Mouse (Mus musculus): Measurements from ENCODE around the gene 2510002D24Rik. TPM values are rescaled to one million over a fixed set of nuclear protein-coding genes. Genes with fewer than 3 reads are reported as not detected.
A peak's percentile ranks its signal among the peaks of the same experiment; 100 is the strongest.
"Not testable (repeated sequence)": the region's sequence is repeated elsewhere in the genome, so short reads cannot be mapped to it uniquely, and the experiment has no call there.

Gene 2510002D24Rik
- polyA plus RNA-seq, 1 experiment from 2014 or later = 40.0 TPM

DNA sequence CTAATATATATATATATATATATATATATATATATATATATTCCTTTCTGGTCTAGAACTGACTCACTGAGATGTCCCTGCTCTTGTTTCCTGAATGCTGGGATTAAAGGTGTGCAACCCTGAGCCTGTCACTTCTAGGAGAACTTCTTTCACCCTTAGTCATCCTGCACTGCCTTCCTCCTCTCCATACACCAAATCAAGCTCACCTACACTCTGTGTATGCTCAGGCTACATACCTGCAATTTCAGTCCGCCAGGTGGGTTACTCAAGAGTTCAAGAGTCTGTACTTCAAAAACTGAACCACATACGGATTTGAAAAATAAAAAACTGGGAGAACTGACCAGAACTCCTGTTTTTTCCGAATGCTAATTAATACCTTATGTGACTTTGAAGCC, 308 bp upstream of the 2510002D24Rik start:
- Histone ChIP-seq H3K4me2 (ENCODE audit: low read depth, low read length) (peak overlapping the region; percentile 88), H3K4me1 (ENCODE audit: control insufficient read depth, insufficient read depth, low read length) (peaks cover 4% of the 10 kb centered on the region; the same call in 1 of the 2 replicates), H3K4me3 (ENCODE audit: low read length) (peak overlapping the region; percentile 95), H3K9me3 (replicated peaks; ENCODE audit: control insufficient read depth, low read length) (no peaks in the 10 kb centered on the region), H3K36me3 (ENCODE audit: control insufficient read depth, insufficient read depth) (peaks cover 27% of the 10 kb centered on the region), H3K9ac (ENCODE audit: low read length) (peak overlapping the region; percentile 97; the same call in 1 of the 2 replicates), H3K27ac (ENCODE audit: low read length) (no peak overlapping the region), H3K27me3 (ENCODE audit: control insufficient read depth, insufficient read depth, low read length) (no peaks in the 10 kb centered on the region)
- WGBS = 32% methylated on average over 3 of the region's 3 CpGs
- ATAC-seq (replicated peaks; ENCODE audit: extremely low read depth, insufficient read depth, low FRiP score) = no peak

DNA sequence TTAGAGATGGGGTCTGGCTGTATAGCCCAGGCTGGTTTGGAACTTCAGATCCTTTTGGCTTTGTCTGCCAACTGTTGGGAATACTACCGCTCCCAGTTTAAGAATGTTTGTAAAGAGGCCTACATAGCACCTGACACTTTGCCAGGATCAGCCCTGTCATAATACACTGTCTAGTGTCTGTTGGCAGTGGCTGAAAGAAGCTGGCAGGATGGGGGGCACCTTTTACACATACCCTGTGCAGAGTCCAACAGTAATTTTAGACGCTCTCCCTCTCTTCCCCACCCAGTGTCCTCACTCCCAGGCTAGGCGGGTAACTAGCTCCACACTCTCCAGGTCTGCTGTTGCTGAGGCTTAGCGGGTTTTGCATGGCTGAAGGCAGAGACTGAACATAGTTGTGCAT, 2.0 kb downstream of the 2510002D24Rik start:
- H3K9me3 ChIP-seq (replicated peaks; ENCODE audit: control insufficient read depth, low read length) = no peaks in the 10 kb centered on the region
- peaks cover 20% of the 10 kb centered on the region for H3K36me3 ChIP-seq (ENCODE audit: control insufficient read depth, insufficient read depth)
- H3K9ac ChIP-seq (ENCODE audit: low read length) = no peak overlapping the region
- no peak overlapping the region for H3K4me3 ChIP-seq (ENCODE audit: low read length)
- 87% methylated on average over 4 of the region's 4 CpGs for WGBS
- H3K4me2 ChIP-seq (ENCODE audit: low read depth, low read length) = no peak overlapping the region
- ATAC-seq (replicated peaks; ENCODE audit: extremely low read depth, insufficient read depth, low FRiP score) = no peak
- no peak overlapping the region for H3K27ac ChIP-seq (ENCODE audit: low read length)
- H3K4me1 ChIP-seq (ENCODE audit: control insufficient read depth, insufficient read depth, low read length) = peaks cover 4% of the 10 kb centered on the region; the same call in 1 of the 2 replicates
- no peaks in the 10 kb centered on the region for H3K27me3 ChIP-seq (ENCODE audit: control insufficient read depth, insufficient read depth, low read length)

DNA sequence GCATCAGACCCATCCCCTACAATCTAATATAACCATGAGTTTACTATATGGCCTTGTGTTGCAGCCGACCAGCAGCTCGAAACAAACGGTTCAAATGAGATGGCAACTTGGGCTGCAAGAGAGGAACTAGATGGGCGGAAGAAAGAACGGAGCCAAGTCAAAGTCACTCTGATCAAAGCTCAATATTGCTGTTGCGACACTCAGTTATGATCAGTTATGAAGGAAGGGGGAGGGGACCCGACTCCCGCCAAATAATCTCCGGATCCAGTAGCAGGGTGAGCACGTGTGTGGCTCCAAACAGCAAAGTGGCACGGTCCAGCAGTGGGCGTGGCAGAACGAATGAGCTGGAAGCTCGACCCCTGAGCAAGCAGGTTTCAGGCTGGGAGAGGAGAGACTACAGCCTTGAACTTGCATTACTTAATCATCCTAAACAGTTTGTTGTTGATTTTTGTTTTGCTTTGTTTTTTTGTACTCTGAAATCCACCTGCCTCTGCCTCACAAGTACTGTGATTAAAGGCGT, 10.0 kb downstream of the 2510002D24Rik start:
- WGBS = 86% methylated on average over 15 of the region's 15 CpGs
- H3K27me3 ChIP-seq (ENCODE audit: control insufficient read depth, insufficient read depth, low read length) = no peaks in the 10 kb centered on the region
- ATAC-seq (replicated peaks; ENCODE audit: extremely low read depth, insufficient read depth, low FRiP score) = no peak
- H3K4me1 ChIP-seq (ENCODE audit: control insufficient read depth, insufficient read depth, low read length) = no peaks in the 10 kb centered on the region
- no peak overlapping the region for H3K4me2 ChIP-seq (ENCODE audit: low read depth, low read length)
- peaks cover 4% of the 10 kb centered on the region; the same call in 1 of the 2 replicates for H3K9me3 ChIP-seq (replicated peaks; ENCODE audit: control insufficient read depth, low read length)
- no peak overlapping the region for H3K9ac ChIP-seq (ENCODE audit: low read length)
- no peaks in the 10 kb centered on the region for H3K36me3 ChIP-seq (ENCODE audit: control insufficient read depth, insufficient read depth)
- no peak overlapping the region for H3K4me3 ChIP-seq (ENCODE audit: low read length)
- H3K27ac ChIP-seq (ENCODE audit: low read length) = no peak overlapping the region

DNA sequence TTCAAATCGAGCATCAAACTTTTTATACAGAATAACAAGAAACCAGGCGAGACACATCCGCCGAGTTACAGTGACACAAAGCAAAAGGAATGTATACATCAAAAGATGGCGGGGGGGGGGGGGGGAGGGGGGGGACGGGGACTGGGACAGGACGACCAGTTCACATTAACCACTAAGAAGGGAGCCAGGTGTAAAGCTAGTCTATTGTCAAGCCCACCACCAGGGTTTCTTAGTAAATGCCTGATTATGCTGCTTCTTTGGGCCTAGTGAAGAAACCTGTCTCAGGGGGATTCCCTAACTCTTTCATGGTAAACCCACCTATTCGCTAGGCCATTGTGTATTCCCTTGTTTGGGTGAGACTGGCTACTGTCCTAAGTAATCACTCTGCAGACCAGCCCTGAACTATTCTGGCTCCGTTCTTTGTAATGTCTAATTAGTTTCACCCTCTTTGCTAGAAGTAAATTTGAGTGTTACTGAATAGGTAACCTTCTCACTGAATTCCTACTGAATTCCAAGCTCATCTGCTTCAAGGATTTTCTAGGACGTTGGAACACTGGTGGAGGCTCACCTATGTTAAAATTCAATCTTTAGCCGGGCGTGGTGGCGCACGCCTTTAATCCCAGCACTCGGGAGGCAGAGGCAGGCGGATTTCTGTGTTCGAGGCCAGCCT, 13.3 kb downstream of the 2510002D24Rik start:
- not testable (repeated sequence) for H3K9me3 ChIP-seq (replicated peaks; ENCODE audit: control insufficient read depth, low read length); H3K4me1 ChIP-seq (ENCODE audit: control insufficient read depth, insufficient read depth, low read length); H3K27ac ChIP-seq (ENCODE audit: low read length); H3K9ac ChIP-seq (ENCODE audit: low read length); H3K4me2 ChIP-seq (ENCODE audit: low read depth, low read length); H3K4me3 ChIP-seq (ENCODE audit: low read length); ATAC-seq (replicated peaks; ENCODE audit: extremely low read depth, insufficient read depth, low FRiP score); H3K27me3 ChIP-seq (ENCODE audit: control insufficient read depth, insufficient read depth, low read length); H3K36me3 ChIP-seq (ENCODE audit: control insufficient read depth, insufficient read depth)
- WGBS = 93% methylated on average over 15 of the region's 17 CpGs

DNA sequence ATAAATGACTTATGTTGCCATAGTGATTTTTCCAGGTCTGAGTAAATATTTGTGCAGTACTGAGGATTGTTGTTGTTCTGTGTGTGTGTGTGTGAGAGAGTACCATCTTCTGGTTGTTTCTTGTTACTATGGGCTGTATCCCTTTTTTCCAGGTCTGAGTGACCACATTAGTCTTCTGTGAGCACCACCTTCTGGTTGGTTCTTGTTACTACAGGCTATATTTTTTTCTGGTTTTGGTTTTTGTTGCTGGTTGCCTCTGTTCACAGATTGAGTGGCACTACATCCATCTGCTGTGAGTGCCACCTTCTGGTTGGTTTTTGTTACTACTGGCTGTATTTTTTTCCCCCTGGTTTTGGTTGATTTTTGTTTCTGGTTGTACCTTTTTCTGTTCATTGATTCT, 22.2 kb downstream of the 2510002D24Rik start:
- Histone ChIP-seq H3K4me3 (ENCODE audit: low read length) (no peak overlapping the region), H3K9me3 (replicated peaks; ENCODE audit: control insufficient read depth, low read length) (peaks cover 4% of the 10 kb centered on the region), H3K9ac (ENCODE audit: low read length) (no peak overlapping the region), H3K27ac (ENCODE audit: low read length) (no peak overlapping the region), H3K27me3 (ENCODE audit: control insufficient read depth, insufficient read depth, low read length) (no peaks in the 10 kb centered on the region), H3K4me2 (ENCODE audit: low read depth, low read length) (no peak overlapping the region), H3K4me1 (ENCODE audit: control insufficient read depth, insufficient read depth, low read length) (no peaks in the 10 kb centered on the region), H3K36me3 (ENCODE audit: control insufficient read depth, insufficient read depth) (no peaks in the 10 kb centered on the region)
- ATAC-seq (replicated peaks; ENCODE audit: extremely low read depth, insufficient read depth, low FRiP score) = no peak

DNA sequence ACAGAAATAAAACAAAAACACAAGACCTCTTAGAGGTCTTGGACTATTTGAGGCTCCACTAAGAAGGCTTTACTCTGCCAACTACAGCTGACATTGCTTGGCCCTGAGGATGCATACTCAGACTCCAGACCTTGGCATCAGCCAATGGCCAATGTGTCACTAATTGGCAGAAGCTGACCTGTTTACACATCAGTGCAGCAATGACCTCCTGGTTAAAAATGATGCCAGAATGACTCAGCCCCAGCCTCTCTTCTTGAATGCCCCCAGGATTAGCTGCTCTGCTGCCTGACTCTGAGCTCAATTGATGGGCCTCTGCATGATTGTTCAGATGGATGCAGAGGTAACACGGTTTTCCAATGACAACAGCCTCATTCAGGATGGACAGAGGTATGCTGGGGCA, 23.8 kb downstream of the 2510002D24Rik start:
- H3K4me2 ChIP-seq (ENCODE audit: low read depth, low read length) = no peak overlapping the region
- no peaks in the 10 kb centered on the region for H3K4me1 ChIP-seq (ENCODE audit: control insufficient read depth, insufficient read depth, low read length)
- 59% methylated on average over 1 of the region's 1 CpGs for WGBS
- H3K27ac ChIP-seq (ENCODE audit: low read length) = no peak overlapping the region
- H3K36me3 ChIP-seq (ENCODE audit: control insufficient read depth, insufficient read depth) = no peaks in the 10 kb centered on the region
- no peaks in the 10 kb centered on the region for H3K27me3 ChIP-seq (ENCODE audit: control insufficient read depth, insufficient read depth, low read length)
- peaks cover 4% of the 10 kb centered on the region for H3K9me3 ChIP-seq (replicated peaks; ENCODE audit: control insufficient read depth, low read length)
- no peak overlapping the region for H3K9ac ChIP-seq (ENCODE audit: low read length)
- H3K4me3 ChIP-seq (ENCODE audit: low read length) = no peak overlapping the region
- no peak for ATAC-seq (replicated peaks; ENCODE audit: extremely low read depth, insufficient read depth, low FRiP score)

DNA sequence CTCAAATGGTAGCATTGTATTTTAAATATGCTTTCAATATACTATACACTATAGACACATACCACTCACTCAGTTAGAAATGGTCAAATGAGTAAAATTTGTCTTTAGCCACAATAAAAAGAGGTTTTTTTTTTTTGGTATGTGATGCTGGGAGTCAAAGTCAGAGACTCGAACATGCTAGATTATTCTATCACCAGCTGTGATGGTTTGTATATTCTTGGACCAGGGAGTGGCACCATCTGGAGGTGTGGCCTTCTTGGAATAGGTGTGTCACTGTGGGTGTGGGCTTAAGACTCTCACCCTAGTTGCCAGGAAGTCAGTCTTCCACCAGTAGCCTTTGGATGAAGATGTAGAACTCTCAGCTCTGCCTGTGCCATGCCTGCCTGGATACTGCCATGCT, 34.1 kb downstream of the 2510002D24Rik start:
- not testable (repeated sequence) for ATAC-seq (replicated peaks; ENCODE audit: extremely low read depth, insufficient read depth, low FRiP score); H3K27ac ChIP-seq (ENCODE audit: low read length); H3K9me3 ChIP-seq (replicated peaks; ENCODE audit: control insufficient read depth, low read length); H3K4me3 ChIP-seq (ENCODE audit: low read length); H3K27me3 ChIP-seq (ENCODE audit: control insufficient read depth, insufficient read depth, low read length); H3K4me2 ChIP-seq (ENCODE audit: low read depth, low read length); H3K4me1 ChIP-seq (ENCODE audit: control insufficient read depth, insufficient read depth, low read length); H3K9ac ChIP-seq (ENCODE audit: low read length)
- H3K36me3 ChIP-seq (ENCODE audit: control insufficient read depth, insufficient read depth) = peaks cover 33% of the 10 kb centered on the region
- 79% methylated on average over 1 of the region's 1 CpGs for WGBS

DNA sequence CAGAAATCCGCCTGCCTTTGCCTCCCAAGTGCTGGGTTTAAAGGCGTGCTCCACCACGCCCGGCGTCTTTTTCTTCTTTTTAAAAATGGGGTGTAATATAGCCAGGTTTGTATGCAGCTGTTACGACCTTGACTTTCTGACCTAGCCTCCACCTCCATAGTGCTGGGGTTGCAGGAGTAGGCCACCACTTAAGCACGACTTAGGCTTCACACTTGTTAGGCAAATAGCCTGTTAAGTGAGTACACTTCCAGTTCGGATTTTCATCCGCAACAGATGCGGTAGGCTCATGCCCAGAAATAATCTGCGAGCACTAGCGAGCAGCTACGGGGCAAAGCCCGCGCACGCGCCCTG, 39.7 kb downstream of the 2510002D24Rik start:
- Histone ChIP-seq H3K9me3 (replicated peaks; ENCODE audit: control insufficient read depth, low read length) (no peaks in the 10 kb centered on the region), H3K36me3 (ENCODE audit: control insufficient read depth, insufficient read depth) (peaks cover 29% of the 10 kb centered on the region), H3K4me2 (ENCODE audit: low read depth, low read length) (peak overlapping the region; percentile 91), H3K27me3 (ENCODE audit: control insufficient read depth, insufficient read depth, low read length) (no peaks in the 10 kb centered on the region), H3K4me3 (ENCODE audit: low read length) (peak overlapping the region; percentile 90), H3K9ac (ENCODE audit: low read length) (peak overlapping the region; percentile 91), H3K27ac (ENCODE audit: low read length) (peak overlapping the region; percentile 95), H3K4me1 (ENCODE audit: control insufficient read depth, insufficient read depth, low read length) (peaks cover 12% of the 10 kb centered on the region)
- under 1% methylated on average over 17 of the region's 17 CpGs for WGBS
- ATAC-seq (replicated peaks; ENCODE audit: extremely low read depth, insufficient read depth, low FRiP score) = no peak

DNA sequence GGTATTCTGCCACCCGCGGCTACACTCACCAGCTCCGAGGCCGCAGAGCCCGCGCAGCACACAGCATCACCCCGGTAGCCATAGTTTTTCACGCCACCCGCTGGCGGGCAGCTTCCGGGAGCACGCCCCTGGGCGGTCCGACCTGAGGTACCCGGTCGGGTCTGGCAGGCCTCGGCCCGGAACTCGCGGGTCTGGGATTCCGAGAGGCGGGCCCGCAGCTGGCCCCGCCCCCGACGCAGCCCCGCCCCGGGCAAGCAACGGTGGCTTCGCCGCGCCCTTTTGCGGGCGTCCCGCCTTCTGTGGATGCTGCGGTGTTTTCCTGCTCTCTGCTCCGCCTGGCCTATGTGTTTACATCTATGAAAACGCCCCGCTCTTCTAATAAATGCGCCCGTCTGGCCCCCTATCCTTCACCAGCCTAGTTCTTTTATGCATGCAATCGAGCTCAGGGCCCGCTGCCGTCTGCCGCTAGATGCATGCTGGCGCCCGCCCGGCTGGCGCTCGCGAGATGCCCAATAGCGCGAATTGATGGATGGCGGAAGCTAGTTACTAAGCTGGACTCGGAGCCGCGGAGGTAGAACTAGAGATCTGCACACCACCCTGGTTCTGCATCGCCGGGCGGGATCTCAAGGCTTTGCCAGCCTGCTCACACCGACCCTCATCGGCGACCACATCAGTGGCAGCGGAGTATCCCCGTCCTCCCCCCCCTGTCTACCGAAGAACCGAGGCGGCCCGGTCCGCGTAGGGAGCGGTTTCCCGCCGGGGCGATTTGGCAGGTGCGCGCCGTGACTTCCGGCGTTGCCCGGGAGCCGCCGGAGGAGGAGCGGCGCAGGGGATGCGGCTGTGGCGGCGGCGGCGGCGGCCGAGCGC, 40.3 kb downstream of the 2510002D24Rik start, which contains the start of the genes Mrpl40 and Hira:
Mrpl40 (minus strand) TSS at position 421 of the 867 bp plus-strand sequence.
Hira (plus strand) TSS at position 596 of the 867 bp plus-strand sequence.
- Histone ChIP-seq H3K27me3 (ENCODE audit: control insufficient read depth, insufficient read depth, low read length) (no peaks in the 10 kb centered on the region), H3K4me1 (ENCODE audit: control insufficient read depth, insufficient read depth, low read length) (peaks cover 12% of the 10 kb centered on the region), H3K4me3 (ENCODE audit: low read length) (peak within 1 kb of the TSS; percentile 90), H3K4me2 (ENCODE audit: low read depth, low read length) (peak within 1 kb of the TSS; percentile 91), H3K36me3 (ENCODE audit: control insufficient read depth, insufficient read depth) (peaks cover 23% of the 10 kb centered on the region), H3K9ac (ENCODE audit: low read length) (peak within 1 kb of the TSS; percentile 91), H3K9me3 (replicated peaks; ENCODE audit: control insufficient read depth, low read length) (no peaks in the 10 kb centered on the region), H3K27ac (ENCODE audit: low read length) (peak within 1 kb of the TSS; percentile 95)
- WGBS = under 1% methylated on average over 89 of the region's 93 CpGs
- peak; percentile 97 for ATAC-seq (replicated peaks; ENCODE audit: extremely low read depth, insufficient read depth, low FRiP score)

Data from heart, embryonic 16.5 days (tissue).